Mouse (Mus musculus): ENCODE measurements around the gene L3mbtl4. TPM values are rescaled to one million over a fixed set of nuclear protein-coding genes. Genes with fewer than 3 reads are reported as not detected.

L3mbtl4 gene
- polyA plus RNA-seq, 1 experiment from 2014 or later, result 0.08 TPM

- Histone ChIP-seq H3K4me2 (replicated peaks) (no peak overlapping the region), H3K4me1 (no peaks in the 10 kb centered on the region), H3K36me3 (no peaks in the 10 kb centered on the region), H3K27ac (no peak overlapping the region), H3K27me3 (no peaks in the 10 kb centered on the region), H3K9ac (no peak overlapping the region), H3K9me3 (no peaks in the 10 kb centered on the region), H3K4me3 (no peak overlapping the region)
- no peak for ATAC-seq (ENCODE audit: insufficient number of reproducible peaks, insufficient read depth, low FRiP score, low TSS enrichment)
- 83% methylated on average over 4 of the region's 4 CpGs for WGBS
Measured at GRCm38 (mm10) chr17:68793741-68794140, 520.1 kb downstream of the L3mbtl4 start.

- Histone ChIP-seq H3K4me3 (no peak within 1 kb of the TSS), H3K27me3 (no peaks in the 10 kb centered on the region), H3K4me1 (no peaks in the 10 kb centered on the region), H3K27ac (no peak within 1 kb of the TSS), H3K4me2 (replicated peaks) (no peak within 1 kb of the TSS), H3K36me3 (no peaks in the 10 kb centered on the region), H3K9ac (no peak within 1 kb of the TSS), H3K9me3 (no peaks in the 10 kb centered on the region)
- ATAC-seq (ENCODE audit: insufficient number of reproducible peaks, insufficient read depth, low FRiP score, low TSS enrichment), result no peak
- WGBS, result 79% methylated on average over 6 of the region's 6 CpGs
Measured at GRCm38 (mm10) chr17:68826323-68826722, 552.7 kb downstream of the L3mbtl4 start, which contains the start of gene Tmem200c. TSS of gene Tmem200c (plus strand) at chr17:68826623.
